Mouse (Mus musculus): ENCODE data around the gene Trmt10a. TPM values are rescaled to one million over a fixed set of nuclear protein-coding genes. Genes with fewer than 3 reads are reported as not detected.
"Not testable (repeated sequence)": the region's sequence is repeated elsewhere in the genome, so short reads cannot be mapped to it uniquely, and the experiment has no call there.

The Trmt10a gene
- total RNA-seq, 2 experiments from 2014 or later = 5.1 to 7.9 TPM

DNA sequence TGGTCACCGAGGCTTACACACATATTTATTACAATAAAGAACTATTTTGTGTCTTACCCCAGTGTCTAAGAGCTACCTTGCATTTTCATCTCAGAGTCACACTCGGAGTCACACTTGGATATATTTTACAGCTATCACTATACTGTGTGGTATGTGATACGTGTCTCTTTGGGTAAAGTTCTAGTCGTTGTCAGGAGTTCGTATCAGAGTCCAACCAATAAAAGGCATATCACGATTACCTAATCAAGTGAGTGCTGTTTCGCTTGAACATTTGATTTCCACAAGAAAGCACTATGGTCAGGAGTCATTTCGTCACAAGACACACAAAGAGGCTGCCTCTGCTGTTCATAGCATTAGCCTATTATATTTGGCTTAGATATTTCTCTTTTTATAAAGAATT lies 9.8 kb upstream of the Trmt10a start:
- no peak for DNase-seq (ENCODE audit: low spot score in 2 of 2)

DNA sequence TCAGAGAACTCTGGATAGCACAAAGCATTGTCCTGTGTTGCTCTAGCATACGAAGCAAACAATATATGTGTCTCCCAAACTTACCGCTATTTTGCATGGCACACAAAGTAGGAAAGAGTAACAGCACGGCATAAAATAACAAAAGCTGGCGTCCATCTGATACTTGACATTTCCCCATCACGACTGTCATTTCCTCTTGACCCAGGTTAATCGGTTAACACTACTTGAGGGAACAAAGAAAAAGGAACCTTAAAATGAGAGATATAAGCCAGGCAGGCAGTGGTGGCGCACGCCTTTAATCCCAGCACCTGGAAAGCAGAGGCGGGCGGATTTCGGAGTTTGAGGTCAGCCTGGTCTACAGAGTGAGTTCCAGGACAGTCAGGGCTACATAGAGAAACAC lies 9.3 kb upstream of the Trmt10a start:
- no peak for DNase-seq (ENCODE audit: low spot score in 2 of 2)

DNA sequence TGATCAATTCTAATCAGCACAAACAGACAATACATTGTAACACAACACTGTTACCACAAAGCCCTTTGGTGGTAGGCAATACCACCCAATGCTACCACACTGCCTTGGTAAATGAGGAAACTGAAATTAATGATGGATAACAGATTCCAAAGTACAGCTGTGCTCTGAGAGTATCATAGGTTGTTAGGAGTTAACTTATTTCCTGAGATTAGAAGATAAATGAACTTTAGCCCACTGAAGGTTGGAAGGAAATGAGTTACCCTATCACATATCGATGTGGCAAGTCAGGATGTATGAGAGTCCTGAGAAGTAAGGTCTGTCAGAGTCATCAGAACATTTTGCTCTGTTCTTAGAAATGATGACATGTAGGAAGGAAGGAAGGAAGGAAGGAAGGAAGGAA lies 8.7 kb upstream of the Trmt10a start:
- DNase-seq (ENCODE audit: low spot score in 2 of 2) = no peak

- DNase-seq (ENCODE audit: low spot score in 2 of 2) = not testable (repeated sequence)
Observed at GRCm38 (mm10) chr3:138138146-138138545, 5.1 kb upstream of the Trmt10a start.

- no peak for DNase-seq (ENCODE audit: low spot score in 2 of 2)
Observed at GRCm38 (mm10) chr3:138139663-138140062, 3.6 kb upstream of the Trmt10a start.

- no peak for DNase-seq (ENCODE audit: low spot score in 2 of 2)
Observed at GRCm38 (mm10) chr3:138142052-138142732, 1.1 kb upstream of the Trmt10a start.

DNA sequence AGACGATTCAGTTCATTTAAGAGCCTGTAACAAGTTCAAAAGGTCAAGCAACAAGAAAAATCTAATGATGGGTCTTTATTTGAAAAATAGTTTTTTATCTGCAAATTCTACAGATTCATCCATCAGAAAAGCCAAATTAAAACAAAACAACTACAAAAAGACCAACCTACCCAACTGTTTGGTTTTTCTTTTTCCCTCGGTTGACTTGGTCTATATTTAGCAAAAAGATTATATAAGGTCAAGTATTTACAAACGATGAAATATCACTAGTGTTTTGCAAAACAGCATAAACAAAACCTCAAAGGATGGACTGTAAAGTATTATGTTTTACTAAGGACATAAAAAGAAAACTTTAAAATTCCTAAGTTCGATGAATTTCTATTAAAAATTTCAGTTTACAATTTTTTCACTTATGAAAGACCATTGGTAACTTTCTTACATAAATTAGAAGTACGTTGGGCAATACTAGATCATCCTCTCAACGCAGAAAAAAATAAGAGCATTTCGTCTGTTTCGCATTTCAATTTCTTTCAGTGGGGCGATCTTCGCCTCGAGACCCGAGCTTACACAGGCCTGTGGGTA lies 424 bp upstream of the Trmt10a start:
- no peak for DNase-seq (ENCODE audit: low spot score in 2 of 2)

DNA sequence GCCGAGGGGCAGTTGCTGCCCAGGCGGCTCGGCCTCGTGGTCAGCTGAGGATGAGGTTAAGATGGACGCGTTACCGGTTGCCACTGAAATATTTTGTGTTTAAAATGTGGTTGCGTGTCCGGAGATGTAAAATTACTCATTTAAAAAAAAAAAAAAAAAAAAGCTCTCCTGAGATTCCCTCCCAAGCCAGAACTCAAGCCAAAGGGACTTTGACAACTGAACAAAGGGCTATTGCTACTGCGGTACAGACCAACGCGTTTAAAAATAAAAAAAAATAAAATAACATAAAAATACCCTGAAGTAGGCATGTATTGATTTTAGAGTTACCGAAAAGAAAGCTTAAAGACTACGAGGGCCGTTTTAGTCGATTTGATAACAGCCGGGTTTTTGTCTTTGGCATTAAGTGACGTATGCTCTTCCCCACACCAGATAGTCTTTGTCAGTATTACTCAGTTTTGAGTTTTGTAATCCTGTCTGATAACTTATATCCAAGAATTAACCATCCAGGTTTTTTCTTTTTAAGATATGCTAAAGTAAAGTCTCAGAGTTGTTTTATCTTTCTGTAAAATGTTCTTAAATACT lies 903 bp downstream of the Trmt10a start:
- DNase-seq (ENCODE audit: low spot score in 2 of 2) = no peak

- DNase-seq (ENCODE audit: low spot score in 2 of 2) = peak; percentile 71 to 93
Observed at GRCm38 (mm10) chr3:138144642-138145171, 1.5 kb downstream of the Trmt10a start, which contains the start of gene Mttp. TSS of gene Mttp (minus strand) at chr3:138144968.

DNA sequence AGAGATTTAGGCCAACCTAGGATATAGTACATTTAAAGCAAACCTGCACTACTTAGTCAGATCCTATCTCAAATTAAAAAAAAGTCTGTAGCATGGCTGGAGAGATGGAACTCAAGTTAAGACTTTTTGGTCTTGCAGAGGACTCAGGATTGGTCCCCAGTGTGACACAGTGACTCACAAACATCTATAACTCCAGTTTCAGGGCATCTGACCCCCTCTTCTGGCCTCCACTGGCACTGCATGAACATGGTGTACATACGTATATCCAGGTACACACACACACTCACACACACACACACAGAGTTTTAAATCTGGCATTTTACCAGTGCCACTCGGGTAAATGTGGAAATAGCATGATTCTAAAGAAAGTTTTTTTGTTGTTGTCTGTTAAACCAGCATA lies 5.6 kb downstream of the Trmt10a start:
- DNase-seq (ENCODE audit: low spot score in 2 of 2) = no peak

DNA sequence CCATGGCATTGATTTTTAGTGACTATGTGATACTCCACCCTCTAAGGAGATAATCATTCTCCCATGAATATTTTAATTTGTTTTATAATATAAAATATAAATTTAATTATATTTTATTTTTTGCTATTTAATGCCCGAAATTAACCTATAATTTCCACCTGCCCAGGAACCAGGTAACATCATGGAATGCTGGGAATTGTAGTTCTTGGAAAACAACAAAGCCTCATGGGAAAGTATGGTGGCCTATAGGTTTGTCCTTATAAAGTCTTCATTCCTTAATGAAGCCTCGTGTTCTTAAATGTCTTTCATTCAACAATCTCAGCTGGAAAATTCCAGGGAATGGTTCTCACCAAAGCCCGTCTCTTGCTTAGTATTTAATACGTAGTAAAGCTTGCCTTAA lies 11.8 kb downstream of the Trmt10a start:
- no peak for DNase-seq (ENCODE audit: low spot score in 2 of 2)

DNA sequence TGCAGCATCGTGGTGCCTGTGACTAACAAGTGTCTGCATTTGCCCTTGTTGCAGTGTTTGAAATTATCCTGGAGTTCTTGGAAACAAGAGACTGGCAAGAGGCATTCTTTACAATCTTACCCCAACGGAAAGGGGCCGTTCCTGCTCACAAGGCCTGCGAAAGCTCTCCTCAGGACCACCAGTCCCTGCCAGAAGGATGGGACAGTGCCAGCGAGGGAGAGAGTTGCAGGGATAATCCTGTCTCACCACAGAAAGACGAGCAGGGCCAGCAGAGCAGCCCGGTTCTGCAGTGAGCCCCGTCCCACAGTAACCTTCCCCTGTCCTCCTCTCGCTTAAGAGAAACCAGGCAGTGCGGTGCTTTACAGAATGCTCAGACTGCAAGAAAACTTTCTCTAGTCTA lies 13.4 kb downstream of the Trmt10a start:
- no peak for DNase-seq (ENCODE audit: low spot score in 2 of 2)

DNA sequence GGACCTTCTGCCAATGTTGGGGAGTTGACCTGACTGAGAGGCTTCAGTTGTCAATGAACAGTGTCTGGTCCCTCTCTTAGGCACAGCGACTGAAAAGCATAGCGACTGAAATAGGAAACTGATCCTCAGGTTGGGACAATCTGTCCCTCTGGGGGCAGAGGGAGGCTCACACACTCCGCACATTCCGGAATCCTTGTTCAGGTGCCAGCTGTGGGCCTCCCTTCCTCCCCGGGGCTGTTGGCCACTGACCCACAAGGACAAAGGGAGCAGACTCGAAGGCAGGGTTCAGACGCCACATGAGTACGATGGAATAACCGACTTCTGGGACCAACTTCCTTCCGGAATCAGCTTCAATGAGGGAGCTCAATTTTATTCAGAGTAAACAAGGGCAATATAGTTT lies 18.4 kb downstream of the Trmt10a start:
- DNase-seq (ENCODE audit: low spot score in 2 of 2) = no peak

GRCm38 (mm10) chr3:138162553-138163183 lies 19.4 kb downstream of the Trmt10a start:
- no peak for DNase-seq (ENCODE audit: low spot score in 2 of 2)

DNA sequence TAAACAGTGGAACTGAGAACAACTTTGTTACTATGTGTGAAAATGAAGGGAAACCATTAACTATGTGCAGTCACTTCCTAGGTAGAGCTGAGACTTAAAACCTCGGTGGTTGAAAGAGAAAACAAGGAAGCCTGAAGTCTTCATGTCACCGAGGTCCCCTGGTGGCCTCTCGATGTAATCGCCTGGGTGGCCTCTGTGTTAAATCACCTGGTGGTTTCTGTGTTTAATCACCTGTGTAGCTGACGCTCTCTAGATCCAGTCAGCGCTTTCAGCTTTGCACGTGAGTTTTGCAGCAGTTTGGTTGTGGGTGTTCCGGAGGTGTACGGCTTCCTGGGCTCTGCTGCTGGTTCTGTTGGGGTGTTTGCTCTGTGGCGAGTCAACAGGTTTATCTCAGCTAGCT lies 30.0 kb downstream of the Trmt10a start:
- no peak for DNase-seq (ENCODE audit: low spot score in 2 of 2)

DNA sequence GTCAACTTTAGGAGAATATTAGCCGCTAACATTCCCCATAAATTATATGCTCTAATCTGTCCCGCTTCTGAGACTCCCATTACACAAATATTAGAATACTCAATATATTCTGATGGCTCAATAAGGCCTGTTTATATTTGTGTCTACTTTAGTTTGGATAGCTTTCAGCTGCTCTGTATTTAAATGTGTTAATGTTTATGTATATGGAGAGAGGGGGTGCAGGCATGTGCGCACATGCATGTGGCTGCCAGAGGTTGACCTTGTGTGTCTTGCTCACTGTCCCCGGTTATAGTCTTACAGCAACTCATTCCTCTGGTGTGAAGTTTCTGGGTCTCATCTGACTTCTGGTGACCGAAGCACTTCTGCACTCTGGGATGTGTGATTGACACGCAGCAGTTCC lies 32.3 kb downstream of the Trmt10a start:
- no peak for DNase-seq (ENCODE audit: low spot score in 2 of 2)

DNA sequence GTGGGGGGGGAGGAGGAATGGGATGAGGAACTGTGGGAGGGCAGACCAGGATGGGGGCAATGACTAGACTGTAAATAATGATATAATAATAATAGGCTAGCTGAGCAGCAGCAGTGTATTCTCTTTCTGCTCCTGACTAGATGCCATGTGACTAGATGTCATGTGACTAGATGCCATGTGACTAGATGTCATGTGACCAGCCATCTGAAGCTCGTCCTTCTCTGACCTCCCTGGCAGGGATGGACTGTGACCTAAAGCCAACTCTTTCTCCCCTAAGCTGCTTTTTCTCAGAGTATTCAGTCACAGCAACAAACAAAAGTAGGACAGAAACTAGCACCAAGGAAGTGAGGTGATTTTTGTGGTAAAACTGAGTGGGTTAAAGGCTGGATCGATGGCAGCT lies 38.8 kb downstream of the Trmt10a start:
- DNase-seq (ENCODE audit: low spot score in 2 of 2) = no peak

DNA sequence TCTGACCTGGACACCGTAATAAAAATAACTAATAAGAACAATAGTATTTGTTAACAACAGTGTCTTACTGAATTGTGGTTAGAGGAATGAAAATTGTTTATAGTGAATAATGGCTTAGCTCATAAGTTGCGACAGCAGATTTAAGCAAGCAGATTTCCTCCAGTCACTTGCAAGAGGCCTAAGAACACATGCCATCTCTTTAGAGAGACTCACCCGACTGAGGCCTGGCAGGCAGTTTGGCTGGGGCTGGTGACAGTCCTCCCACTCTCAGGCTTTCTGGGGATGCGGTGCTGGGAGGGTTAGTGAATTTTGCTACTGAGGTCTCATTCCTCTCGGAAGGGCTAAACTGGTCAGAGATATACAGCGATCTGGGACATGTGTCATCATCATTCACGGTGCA lies 40.1 kb downstream of the Trmt10a start:
- no peak for DNase-seq (ENCODE audit: low spot score in 2 of 2)

DNA sequence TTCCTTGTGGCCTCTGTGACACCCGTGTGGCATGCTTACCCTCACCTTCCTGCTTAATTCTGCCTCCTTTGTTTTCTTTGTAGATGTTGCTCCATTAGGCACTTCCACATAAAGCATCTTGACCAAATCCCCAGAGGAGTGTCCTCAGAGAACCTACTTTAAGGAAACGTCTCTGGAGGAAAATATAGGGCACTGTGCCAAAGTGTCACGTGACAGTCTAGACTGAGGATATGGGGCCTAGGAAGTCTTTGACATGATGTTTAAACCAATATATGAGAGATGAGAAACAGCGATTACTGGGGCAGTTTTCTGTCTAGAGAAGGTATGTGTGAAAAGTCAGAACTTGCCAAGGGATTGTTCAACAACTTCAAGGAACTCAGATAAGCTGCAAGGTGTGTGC lies 42.0 kb downstream of the Trmt10a start:
- no peak for DNase-seq (ENCODE audit: low spot score in 2 of 2)

DNA sequence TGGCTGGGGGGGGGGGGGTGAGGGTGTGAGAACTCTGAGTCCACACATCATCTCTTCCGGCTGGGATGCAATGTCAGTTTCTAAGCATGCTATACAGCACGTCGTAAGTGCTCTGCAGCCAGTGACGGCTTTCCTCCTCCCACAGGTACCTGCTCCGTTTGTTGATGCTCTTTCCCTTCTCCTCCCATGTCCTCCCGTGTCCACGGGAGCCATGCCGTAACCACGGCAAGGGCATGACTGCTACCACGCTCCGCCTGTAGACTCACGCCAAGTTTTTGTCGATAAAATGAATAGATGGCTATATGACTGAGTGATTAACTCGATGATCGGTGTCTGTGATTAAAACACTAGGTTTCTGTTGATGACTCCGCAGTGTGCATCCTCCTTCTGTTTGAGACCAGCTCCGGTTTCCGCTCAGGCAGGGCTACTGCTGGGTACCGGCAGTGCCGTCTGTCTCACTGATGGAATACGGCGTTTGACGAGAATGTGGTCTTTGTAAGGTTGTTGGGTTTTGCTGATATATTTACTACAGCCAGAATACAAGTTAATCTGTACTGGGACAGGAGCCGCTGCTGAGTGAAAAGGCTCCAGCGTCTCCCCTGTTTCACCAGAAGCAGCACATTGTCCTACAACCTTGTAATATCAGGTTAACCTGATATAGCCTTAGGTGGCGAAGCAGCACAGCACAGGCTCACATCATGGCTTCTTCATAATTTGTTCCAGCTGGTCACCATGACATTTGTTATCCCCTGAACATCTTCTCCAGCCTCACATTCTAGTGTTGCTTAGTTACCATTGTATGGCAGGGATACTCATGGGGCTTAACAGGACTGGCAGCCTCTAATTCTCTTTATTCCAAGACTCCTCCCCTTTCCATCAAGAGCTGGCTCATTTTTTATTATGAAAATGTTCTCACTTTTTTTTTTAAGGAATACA lies 43.0 kb downstream of the Trmt10a start:
- DNase-seq (ENCODE audit: low spot score in 2 of 2) = no peak

DNA sequence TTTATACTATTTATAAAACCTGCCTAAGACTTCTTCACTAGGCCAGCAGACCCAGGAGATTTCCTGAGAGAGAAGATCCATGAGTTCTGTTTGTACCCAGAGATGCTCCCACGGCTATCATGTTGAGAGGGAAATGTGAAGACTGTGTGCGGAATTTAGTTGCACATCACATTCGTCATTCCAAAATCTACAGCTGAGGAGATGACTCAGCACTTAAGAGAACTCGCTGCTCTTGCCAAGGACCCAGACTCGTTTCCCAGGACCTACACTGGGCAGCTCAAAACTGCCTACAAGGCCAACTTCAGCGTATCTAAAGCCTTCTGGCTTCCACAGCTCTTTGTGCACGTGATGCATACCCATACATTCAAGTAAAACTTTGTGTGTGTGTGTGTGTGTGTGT lies 49.0 kb downstream of the Trmt10a start:
- no peak for DNase-seq (ENCODE audit: low spot score in 2 of 2)

All from layer of hippocampus, postnatal 14 days (tissue).